Mouse (Mus musculus) kidney, postnatal 36 days (tissue): ENCODE data around the gene BC049715.
"Not testable (repeated sequence)": the region's sequence is repeated elsewhere in the genome, so short reads cannot be mapped to it uniquely, and the experiment has no call there.

ENCODE experiments used
- DNase-seq, 2 experiments: peaks; one replicate each; pipeline ENCODE4 v3.0.0; 2021 to 2022; ENCODE audit warnings: mixed read lengths in 2 of 2

BC049715 gene

DNA sequence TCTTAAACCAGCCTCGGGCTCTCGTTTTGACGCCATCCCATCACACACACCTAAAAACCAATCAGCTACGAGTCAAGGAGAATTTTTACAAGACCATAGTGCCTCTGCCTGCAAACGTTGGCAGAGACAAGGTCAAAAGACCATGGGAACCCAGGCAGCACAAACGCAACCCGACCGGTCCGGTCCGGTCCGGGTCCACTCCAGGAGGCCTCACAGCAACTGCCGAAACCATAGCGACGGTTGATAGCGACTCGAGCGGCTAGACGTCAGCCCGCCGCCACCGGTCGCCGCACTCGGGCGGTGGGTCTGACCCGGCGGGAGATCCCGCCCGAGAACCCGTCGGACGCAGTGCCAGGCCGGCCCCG, at the start of gene BC049715:
TSS of gene BC049715 (plus strand) at position 111 of the 365 bp plus-strand sequence.
- peak; percentile 63 to 66 for DNase-seq

DNA sequence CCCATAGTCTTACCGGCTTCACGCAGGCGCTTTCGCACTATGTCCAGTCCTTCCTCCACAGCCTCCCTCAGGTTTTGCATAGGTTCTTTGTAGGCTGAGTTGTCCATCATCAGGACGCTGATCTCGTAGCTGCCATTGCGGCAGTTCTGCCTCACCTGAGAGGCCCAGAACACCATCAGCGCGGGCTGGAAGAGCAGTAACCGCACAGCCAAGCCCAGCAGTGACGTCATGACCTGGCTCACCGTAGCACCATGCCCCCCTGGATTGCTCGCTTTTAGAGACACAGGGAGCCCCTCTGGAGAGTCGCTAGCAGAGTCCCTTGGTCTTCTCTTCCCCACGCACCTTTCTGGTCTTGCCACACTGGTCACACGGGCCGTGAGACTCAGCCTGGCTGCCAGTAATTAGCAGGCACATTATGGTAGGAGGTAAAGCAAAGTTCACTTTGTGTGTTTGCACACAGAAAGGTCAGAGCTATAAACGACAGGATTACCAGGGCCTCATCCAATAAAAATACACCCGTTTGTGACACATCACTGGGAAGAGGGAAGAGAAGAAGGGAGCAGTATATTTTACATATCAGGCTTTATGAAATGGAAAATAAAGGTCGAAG, 45.9 kb upstream of the BC049715 start, which contains the start of gene Gucy2c:
TSS of gene Gucy2c (minus strand) at position 389 of the 610 bp plus-strand sequence.
- DNase-seq, result no peak

DNA sequence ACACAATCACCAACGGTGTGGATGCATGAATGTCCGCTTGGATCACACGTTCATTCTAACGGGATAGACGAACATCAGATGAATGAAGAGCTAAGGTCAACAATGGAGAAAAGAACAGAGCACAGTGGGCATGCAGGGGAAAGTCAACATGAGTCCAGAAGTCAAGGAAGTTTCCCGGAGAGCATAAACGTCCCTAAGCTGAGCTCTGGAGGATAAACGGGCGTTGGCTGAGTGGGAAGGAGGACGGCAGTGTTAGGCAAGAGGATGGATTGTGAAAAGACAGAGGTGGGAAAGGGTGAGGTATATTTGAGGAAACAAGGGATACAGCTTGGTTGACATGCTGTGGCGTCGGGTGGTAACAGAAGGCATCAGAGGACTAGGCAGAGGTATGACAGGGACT, 45.3 kb upstream of the BC049715 start:
- no peak for DNase-seq

DNA sequence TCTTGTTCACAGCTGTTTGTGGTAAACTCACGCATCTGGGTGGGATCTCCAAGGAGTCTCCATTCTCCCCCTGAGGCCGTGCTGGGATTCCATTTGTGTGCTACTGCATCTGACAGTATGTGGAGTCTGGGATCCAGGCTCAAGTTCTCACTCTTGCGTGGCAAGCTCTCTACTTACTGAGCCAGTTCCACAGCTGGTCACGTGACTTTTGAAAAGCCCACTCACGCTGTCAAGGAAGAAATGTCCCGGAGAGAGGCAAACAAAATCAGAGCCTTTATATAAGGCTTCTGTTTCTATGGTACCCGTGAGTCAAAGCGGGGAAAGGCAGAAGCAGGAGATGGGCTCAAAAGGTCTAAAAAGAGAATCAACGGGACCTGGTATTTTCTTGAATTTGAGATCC, 44.7 kb upstream of the BC049715 start:
- DNase-seq, result no peak

DNA sequence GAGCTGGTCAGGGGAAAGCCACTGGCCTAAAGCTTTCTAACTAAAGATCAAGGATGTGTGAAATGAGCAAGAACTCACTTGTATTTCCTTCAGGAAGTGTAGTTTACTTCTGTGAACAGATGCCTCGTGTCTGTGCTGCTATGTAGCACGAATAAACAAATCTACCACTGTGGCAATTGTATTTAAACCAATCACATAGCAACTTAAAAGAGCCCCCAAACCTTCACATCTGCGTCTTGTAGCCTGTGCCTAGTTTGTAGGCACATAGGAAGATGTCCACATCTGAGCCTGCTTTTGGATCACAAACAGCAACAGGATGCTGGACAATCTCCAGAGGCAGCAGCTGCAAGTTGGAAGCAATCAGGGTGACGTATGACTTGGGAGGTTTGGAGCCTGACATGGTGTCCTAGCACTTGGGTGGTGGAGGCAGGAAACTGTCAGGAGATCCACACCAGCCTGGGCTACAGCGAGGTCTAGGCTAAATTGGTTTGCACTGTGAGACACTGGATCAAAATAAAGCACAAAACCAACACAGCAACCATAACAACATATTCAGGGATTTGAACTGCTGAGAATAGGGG, 37.9 kb upstream of the BC049715 start:
- peak; percentile 55 to 59 for DNase-seq

DNA sequence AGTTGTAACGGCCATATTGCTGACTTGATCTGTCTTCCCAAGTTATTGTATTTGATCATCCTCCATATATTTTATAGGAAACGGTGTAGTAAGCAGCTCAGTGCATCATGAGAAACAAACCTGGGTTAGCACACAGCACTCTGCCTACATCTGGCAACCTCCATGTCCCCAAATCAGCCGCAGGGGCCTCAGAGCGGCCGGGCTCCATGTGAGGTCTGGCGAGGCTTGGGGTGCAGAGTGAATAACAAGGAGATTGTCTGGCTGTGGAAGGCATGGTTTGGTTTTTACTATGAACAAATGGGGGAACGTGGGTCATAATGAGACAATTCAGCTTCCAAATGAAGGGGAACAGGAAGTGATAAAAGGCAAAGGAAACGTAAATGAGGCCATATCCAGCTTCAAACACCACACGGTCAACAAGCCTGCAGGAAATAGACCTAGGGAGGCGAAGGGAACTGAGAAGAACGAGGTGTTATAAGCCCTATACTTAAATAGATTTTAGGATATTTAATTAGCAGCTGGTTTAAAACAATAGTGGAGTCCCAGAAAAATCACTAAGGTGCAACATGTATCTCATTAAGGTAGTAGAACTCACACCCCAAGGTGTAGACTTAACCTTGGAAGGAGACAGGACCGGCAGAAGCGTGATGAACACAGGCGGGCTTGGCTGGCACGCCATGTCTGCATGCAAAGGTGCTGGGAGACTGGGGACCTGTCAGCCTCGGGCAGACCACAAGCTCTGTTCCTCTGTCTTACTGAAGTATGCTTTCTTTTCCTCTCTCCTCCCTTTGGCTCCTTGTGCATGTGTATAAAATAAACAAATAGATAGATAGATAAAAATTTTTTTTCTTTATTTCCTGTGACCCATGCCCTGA, 34.3 kb upstream of the BC049715 start:
- DNase-seq, result no peak

DNA sequence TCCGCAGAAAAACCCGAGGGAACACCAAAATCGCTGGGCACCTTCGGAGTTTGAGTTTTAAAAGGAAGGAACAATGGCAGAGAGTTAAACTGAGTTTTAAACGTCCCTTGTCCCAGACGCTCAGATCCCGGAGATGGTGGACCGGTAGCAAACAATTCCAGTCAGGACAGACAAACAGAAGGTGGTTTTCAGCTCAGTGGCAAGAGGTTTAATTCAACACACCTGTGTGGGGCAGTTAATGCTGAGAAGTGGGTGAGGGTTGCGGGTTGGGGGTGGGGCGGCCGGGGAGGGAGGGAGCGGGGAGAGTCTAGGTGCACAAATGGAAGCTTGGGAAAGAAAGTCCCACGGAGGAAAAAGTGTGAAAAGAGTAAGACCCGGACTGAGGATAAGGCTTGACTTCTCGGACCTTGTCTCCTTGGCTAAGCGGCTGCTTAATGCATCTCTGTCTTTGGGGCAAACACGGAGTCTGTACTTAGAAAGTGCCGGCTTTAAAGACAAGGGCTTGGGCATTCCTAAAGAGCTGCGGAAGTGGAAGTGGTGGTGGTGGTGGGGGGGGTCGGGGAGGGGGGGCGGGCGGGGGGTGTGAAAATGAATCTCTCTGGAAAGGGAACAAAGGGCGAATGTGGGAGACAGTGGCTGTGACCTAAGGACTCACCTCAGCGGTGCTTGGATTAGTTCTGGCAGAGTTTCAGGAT, 33.4 kb upstream of the BC049715 start:
- DNase-seq, result no peak

DNA sequence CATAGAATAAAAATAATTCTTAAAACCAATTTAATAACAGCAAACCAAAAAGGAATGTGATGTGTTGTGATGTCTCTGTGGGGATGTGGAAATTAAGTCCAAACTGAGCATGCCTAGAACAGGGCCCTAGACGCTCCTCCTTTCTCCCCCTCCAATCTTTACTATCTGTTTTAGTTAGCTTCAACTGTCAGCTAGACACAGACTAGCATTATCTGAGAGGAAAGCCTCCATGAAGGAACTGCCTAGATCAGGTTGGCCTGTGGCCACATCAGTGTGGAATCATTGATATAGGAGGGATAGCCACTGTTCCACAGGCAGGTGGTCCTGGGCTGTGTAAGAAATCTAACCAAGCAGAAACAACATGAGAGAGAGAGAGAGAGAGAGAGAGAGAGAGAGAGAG, 32.3 kb upstream of the BC049715 start:
- DNase-seq, result no peak

DNA sequence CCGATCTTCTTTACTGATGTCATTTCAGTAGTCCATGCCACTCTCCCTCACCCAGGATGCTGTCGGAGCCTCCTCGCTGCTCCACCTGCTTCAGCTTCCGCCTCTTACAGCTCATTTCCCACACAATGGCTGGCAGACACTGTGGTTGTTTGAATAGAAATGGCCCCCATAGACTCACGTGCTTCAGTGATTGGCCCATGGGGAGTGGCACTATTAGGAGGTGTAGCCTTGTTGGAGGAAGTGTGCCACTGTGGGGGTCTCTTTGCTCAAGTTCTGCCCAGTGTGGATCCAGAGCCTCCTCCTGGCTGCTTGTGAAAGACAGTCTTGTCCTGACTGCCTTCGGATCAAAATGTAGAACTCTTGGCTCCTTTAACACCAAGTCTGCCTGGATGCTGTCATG, 31.6 kb upstream of the BC049715 start:
- DNase-seq, result no peak

DNA sequence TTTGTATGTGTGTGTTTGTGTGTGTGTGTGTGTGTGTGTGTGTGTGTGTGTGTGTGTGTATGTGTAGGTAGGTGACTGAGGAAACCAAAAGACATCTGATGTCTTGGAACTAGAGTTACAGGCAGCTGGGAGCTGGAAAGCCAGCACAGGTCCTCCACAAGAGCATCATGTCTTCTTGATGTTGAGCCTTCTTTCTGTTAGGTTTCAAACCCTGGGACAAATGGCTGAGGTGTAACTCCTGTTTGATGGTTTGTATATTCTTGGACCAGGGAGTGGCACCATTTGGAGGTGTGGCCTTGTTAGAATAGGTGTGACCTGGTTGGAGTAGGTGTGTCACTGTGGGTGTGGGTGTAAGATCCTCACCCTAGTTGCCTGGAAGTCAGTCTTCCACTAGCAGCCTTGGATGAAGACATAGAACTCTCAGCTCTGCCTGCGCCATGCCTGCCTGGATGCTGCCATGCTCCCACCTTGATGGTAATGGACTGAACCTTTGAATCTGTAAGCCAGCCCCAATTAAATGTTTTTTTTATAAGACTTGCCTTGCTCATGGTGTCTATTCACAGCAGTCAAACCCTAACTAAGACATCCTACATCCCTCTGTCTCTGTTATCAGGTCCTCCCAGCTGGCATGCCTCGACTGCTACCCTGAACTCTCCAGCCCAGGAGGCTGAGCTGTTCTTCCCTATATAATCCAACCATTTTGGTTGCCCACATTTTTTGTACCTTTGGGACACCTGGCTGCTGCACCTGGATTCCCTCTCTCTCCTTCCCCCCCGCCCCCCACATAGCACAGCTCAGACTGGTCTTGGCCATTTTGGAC, 29.3 kb upstream of the BC049715 start:
- not testable (repeated sequence) for DNase-seq

DNA sequence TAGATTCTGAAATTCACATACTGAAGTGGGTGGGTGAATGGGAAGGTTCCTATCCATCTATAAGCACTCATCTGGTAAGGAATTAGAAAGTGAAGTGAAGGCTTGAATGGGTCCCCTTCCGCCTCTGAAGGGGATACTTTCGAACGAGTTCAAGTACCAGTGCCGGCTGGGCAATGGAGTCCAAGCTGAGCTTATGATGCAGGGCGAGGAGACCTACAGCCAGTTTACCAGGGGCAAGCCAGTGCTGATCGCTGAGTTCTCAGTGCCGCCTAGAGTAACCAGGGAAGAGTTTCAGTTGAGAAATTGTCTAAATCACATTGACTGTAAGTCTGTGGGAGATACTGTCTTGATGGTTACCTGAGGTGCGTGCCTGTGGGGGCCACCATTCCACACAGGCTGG, 26.7 kb upstream of the BC049715 start:
- DNase-seq, result no peak

DNA sequence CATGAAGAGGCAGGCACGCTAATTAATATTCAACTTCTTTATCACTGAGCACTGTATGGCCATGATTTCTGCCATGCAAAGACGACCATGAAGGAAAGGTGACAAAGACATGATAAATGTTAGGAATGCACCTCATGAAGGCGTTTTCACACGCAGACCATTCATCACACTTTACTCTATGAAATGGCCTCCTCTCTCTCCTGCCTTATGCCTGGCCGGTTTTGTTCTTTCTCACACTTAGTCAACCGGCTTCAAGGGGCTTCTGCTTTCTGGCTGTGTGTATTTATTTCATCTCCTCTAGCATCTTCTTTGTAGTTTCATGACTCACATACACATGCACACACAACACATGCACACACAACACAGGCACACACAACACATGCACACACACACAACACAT, 26.2 kb upstream of the BC049715 start:
- no peak for DNase-seq

DNA sequence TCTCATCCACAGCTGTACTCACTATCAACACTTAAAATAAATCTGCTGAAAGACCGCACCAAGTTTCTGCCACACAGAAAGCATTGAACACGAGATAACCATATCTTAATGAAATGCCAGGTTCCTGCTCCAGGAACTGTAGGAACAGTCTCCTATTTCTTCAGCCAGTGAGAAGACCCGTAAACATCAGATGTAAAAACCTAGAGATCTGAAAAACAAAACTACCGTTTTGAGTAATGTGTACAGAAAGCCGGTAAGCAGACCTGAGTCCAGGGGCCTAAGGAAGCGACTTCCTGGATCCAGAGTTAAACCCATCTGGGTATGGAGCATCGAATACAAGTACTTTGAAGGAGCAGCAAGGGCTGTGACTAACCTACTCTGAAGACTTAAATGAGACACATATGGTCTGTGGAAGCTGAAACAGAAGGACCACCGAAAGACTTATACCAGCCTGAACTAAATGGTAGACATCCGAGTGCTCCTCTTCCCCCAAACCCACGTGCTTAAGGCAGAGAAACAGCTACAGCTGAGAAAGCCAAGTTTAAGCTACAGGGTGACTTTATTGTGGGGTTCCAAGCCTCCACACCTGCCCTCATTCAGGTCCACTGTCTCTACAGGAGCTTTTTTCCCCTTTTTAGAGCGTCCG, 24.2 kb upstream of the BC049715 start:
- DNase-seq, result no peak

DNA sequence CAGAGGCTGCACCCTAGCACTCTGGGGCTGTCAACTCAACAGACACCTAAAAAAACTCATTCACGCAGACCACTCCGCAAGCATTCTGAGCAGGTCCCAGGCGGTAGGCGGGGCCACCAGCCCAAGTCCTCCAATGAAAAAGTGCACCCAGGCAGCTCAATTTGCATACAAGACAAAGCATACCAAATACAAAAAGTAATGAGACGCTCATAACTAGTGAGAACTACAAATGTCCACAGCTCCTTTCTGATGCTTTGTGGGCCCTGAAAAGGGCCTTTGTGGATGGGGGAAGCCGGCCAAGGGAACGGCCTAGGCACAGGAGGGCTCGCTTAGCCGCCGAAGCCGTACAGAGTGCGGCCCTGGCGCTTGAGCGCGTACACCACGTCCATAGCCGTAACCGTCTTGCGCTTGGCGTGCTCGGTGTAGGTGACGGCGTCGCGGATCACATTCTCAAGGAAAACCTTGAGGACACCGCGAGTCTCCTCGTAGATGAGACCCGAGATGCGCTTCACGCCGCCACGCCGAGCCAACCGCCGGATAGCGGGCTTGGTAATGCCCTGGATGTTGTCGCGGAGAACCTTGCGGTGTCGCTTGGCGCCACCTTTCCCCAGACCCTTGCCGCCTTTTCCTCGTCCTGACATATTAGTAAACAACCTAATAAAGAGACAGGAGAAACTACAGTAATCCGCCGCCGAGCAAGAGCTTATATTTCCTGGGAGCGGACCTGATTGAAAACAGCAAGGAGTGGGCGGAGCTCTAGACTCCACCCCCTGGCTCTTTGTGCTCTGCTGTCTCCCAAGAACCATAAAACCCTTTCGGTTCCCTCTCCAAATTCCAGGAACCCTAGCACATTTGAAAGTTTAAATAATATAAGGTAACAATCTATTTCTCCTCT, 23.4 kb upstream of the BC049715 start, which contains the start of gene Hist4h4:
TSS of gene Hist4h4 (minus strand) at position 677 of the 895 bp plus-strand sequence.
- DNase-seq, result peak; percentile 94 to 96

DNA sequence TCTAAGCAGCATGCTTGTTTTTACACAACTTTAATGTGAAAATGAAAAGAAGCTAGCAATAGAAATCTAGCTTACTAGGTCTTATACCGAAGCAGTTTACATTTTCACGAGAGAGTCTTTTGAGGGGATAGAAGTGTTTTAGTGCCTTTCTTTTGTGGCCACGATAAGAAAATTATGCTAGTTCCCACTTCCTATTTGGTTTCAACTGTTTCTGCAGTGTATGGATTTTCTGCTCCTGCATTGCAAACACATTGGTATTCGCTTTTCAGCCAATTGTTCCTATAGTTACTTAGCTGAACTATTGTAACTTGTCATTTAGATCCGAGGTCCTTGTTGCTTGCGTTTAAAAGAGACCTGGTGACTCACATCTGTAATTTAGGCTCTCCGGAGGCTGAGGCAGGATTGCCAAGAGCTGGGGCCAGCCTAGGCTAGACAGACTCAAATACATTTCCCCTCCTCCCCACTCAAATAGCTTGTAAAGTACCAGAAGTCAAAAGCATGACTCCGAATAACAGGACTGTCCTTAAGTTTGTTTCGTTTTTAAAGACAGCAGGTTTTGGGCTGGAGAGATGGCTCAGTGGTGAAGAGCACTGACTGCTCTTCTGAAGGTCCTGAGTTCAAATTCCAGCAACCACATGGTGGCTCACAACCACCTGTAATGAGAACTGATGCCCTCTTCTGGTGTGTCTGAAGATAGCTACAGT, 22.6 kb upstream of the BC049715 start:
- DNase-seq, result no peak

DNA sequence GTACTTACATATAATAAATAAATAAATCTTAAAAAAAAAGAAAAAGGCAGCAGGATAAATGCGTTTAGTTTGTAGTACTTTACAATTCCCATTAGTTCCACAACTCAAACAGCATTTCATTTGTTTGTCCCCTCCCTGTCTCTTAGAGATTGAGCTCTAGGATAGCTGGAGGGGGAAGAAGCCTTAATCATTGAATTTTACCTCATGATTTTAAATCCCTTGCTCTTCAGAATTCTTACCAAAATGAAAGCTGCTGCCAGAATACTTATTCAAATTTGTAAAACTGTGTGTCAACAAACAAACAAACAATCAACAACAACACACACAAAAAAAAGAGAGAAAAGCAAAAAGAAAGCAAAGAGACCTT, 22.0 kb upstream of the BC049715 start:
- no peak for DNase-seq

DNA sequence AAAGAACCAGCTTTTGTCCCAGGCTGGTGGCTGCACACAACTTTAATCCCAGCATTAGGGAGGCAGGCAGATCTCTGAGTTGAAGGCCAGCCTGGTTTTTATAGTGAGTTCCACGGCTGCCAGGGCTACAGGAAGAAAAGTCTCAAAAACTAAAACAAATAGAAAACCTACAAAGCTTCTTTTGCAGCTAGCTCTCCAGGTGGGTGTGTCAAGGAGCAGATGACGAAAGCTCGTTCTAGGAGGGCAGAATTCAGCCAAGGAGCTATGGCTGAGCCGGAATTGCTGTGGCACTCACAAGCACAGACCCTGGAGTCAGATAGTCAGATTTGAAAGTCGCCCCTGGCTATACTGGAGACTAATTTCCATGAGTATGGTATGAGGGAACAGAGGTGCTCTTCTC, 20.6 kb upstream of the BC049715 start:
- no peak for DNase-seq

DNA sequence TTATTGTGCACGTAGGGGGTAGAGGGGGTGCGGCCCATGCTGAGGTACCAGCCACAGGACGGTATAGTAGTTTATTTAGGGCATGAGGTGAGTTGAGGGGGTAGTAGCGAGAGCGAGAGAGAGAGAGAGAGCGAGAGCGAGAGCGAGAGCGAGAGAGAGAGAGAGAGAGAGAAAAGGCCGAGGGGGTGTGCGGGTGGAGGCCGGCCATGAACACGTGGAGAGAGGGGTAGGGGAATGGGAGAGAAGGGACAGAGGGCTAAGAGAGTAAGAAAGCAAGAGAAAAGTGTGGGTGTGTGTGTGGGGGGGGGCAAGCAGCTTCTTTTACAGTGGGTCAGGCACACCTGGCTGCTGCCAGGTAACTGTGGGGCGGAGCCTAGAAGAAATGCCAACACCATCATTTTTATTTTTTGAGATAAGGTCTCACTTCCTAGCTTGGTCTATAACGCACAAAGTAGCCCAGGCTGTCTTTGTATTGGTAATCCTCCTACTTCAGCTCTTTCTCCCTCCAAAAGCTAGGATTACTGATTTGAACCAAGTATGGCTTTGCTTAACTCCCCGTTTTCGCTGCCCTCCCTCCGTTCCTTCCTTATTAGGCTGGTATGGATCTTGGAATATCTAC, 19.9 kb upstream of the BC049715 start:
- DNase-seq, result no peak

DNA sequence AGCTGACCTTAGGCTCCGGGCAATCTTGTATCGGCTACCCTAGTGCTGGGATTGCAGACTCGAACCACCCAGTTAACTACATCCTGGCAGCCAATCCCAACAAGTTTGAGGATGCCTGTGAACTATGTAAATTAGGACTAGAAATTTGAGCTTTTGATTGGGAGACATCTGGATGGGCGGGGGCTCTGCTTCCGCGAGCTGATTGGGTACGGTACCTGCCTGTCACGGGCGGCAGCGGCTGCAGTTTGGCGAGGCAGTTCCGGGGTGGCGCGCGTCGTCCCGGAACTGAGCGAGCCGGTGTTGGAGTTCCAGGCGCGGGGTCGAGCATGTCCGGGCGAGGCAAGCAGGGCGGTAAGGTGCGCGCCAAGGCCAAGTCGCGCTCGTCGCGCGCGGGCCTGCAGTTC, 19.4 kb upstream of the BC049715 start, which contains the start of gene H2afj:
TSS of gene H2afj (plus strand) at position 231 of the 404 bp plus-strand sequence.
- peak; percentile 98 for DNase-seq
